1 mouse cellular context compared by ENCODE assay signal in the genomic region with DNA sequence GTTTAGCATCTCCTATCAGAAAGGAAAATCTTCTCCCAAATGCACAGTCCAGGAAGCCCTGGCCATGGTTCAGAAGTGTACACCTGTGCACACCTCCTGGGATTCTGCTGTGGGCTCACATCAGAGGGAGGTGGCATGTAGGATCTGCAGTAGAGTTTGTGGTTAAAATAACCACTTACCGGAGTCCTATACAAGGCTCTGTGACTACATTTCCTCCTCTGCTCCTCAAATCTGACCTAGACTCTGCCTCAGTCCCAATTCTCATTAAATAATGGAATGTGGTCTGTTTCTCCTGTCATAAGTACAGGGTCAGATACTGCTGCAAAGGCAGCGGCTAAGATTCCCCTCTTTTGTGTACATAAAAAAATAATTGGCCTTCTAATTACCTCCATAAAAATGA.
TF ChIP-seq lines count a peak whose summit lies in the region.

No protein-coding gene starts in this region.

TF ChIP-seq in CH12.LX, 34 proteins besides CTCF, POLR2A, EP300 and RAD21 (continued from another document):
- no peak for TF ChIP-seq KAT2A (IDR thresholded peaks at IDR 0.05; ENCODE audit: insufficient replicate concordance, low read length)
- TF ChIP-seq SMC3 (IDR thresholded peaks at IDR 0.05; ENCODE audit: low read depth, low read length): no peak
- TF ChIP-seq NRF1 (IDR thresholded peaks at IDR 0.05; ENCODE audit: low read depth, low read length): no peak
- TF ChIP-seq TCF12 (IDR thresholded peaks at IDR 0.05; ENCODE audit: low read depth, low read length): no peak
- no peak for TF ChIP-seq MYC (IDR thresholded peaks at IDR 0.05; ENCODE audit: low read depth, low read length)
- no peak for TF ChIP-seq ETS1 (conservative IDR thresholded peaks at IDR 0.05; ENCODE audit: low read depth, low read length)
- no peak for TF ChIP-seq IRF4 (IDR thresholded peaks at IDR 0.05; ENCODE audit: low read depth, low read length)
- no peak for TF ChIP-seq CHD2 (IDR thresholded peaks at IDR 0.05; ENCODE audit: low read length)
TF ChIP-seq in CH12.LX: peak in this region for 0.
